Mouse (Mus musculus) heart, embryonic 16.5 days (tissue): ENCODE data around the gene Ighmbp2. TPM values are rescaled to one million over a fixed set of nuclear protein-coding genes. Genes with fewer than 3 reads are reported as not detected.
A peak's percentile ranks its signal among the peaks of the same experiment; 100 is the strongest.

Experiments
- ATAC-seq: fragments of 200-750 bp; cut with Nextera tagmentation; replicated peaks from 2 replicates; pipeline ENCODE4 v1.8.0; 2017; ENCODE audit warnings: moderate number of reproducible peaks; ENCODE audit not compliant: insufficient read depth, low FRiP score; ENCODE audit errors: extremely low read depth
- H3K27ac ChIP-seq: fragments of 300-500 bp; sonication (generic); 2 replicates; pipeline ENCODE4 v1.5.1; 2014; ENCODE audit warnings: mild to moderate bottlenecking, low read length, control low read depth, moderate library complexity
- H3K27me3 ChIP-seq: fragments of 300-500 bp; sonication (generic); 2 replicates; pipeline ENCODE4 v1.6.1; 2014; ENCODE audit warnings: low read length, mixed read lengths; ENCODE audit not compliant: control insufficient read depth, insufficient read depth
- H3K36me3 ChIP-seq: fragments of 300-500 bp; sonication (generic); 2 replicates; pipeline ENCODE4 v1.6.1; 2014; ENCODE audit not compliant: control insufficient read depth, insufficient read depth
- H3K4me1 ChIP-seq: fragments of 300-500 bp; sonication (generic); 2 replicates; pipeline ENCODE4 v1.6.1; 2014; ENCODE audit warnings: low read length, mixed read lengths; ENCODE audit not compliant: control insufficient read depth, insufficient read depth
- H3K4me2 ChIP-seq: fragments of 300-500 bp; sonication (generic); 2 replicates; pipeline ENCODE4 v1.6.1; 2014; ENCODE audit warnings: low read depth, mild to moderate bottlenecking, control low read depth, low read length
- H3K4me3 ChIP-seq: fragments of 300-500 bp; sonication (generic); 2 replicates; pipeline ENCODE4 v1.5.1; 2014; ENCODE audit warnings: mild to moderate bottlenecking, control low read depth, low read length
- H3K9ac ChIP-seq: fragments of 300-500 bp; sonication (generic); 2 replicates; pipeline ENCODE4 v1.6.1; 2014; ENCODE audit warnings: low read length, control low read depth
- H3K9me3 ChIP-seq: fragments of 300-500 bp; sonication (generic); replicated peaks from 2 replicates; pipeline ENCODE4 v1.6.1; 2016; ENCODE audit warnings: low read length; ENCODE audit not compliant: control insufficient read depth
- WGBS: fragments of 180-500 bp; shearing (Covaris S2); extraction: QIAGEN DNeasy Blood & Tissue Kit; methylation state at CpG from one replicate; pipeline ENCODE4 v1.1.7; 2014; 5-methylcytosine and 5-hydroxymethylcytosine counted together
- polyA plus RNA-seq: library from polyadenylated mRNA; unstranded; fragments of >200 nt; fragmentation: Nextera tagmentation; extraction: Ambion mirVana; gene quantifications from 2 replicates; pipeline ENCODE4 v1.2.1, GENCODE M21; 2015

Gene Ighmbp2
- 6.0 and 6.2 TPM in 2 replicates for polyA plus RNA-seq

GRCm38 (mm10) chr19:3282572-3283467 lies at the start of gene Ighmbp2, which contains the start of gene Mrpl21:
Gene Ighmbp2, minus strand, starts transcription at chr19:3283017.
Gene Mrpl21, plus strand, starts transcription at chr19:3282901.
- Histone ChIP-seq H3K4me2 (peak within 1 kb of the TSS; percentile 88), H3K9ac (peak within 1 kb of the TSS; percentile 91), H3K36me3 (peaks cover 21% of the 10 kb centered on the region; the same call in 1 of the 2 replicates), H3K27me3 (no peaks in the 10 kb centered on the region), H3K4me3 (peak within 1 kb of the TSS; percentile 91), H3K4me1 (peaks cover 15% of the 10 kb centered on the region), H3K27ac (peak within 1 kb of the TSS; percentile 75), H3K9me3 (no peaks in the 10 kb centered on the region)
- ATAC-seq = peak; percentile 90
- under 1% methylated on average over 49 of the region's 49 CpGs for WGBS

- Histone ChIP-seq H3K4me3 (no peak overlapping the region; the same call in 1 of the 2 replicates), H3K9me3 (no peaks in the 10 kb centered on the region), H3K27me3 (no peaks in the 10 kb centered on the region), H3K9ac (peak overlapping the region; percentile 73; the same call in 1 of the 2 replicates), H3K4me1 (peaks cover 20% of the 10 kb centered on the region), H3K27ac (peak overlapping the region; percentile 99), H3K36me3 (no peaks in the 10 kb centered on the region), H3K4me2 (peak overlapping the region; percentile 93)
- 74% methylated on average over 12 of the region's 12 CpGs for WGBS
- ATAC-seq = no peak
Observed at GRCm38 (mm10) chr19:3326479-3327047, 43.7 kb upstream of the Ighmbp2 start.

GRCm38 (mm10) chr19:3325771-3326478 lies 43.1 kb upstream of the Ighmbp2 start:
- H3K9me3 ChIP-seq = no peaks in the 10 kb centered on the region
- peak overlapping the region; percentile 99 for H3K27ac ChIP-seq
- H3K9ac ChIP-seq = peak overlapping the region; percentile 73
- no peaks in the 10 kb centered on the region for H3K36me3 ChIP-seq
- no peak for ATAC-seq
- 30% methylated on average over 15 of the region's 15 CpGs for WGBS
- peaks cover 24% of the 10 kb centered on the region for H3K4me1 ChIP-seq
- H3K4me2 ChIP-seq = peak overlapping the region; percentile 93
- no peaks in the 10 kb centered on the region for H3K27me3 ChIP-seq
- H3K4me3 ChIP-seq = peak overlapping the region; percentile 86

- WGBS = under 1% methylated on average over 59 of the region's 59 CpGs
Observed at GRCm38 (mm10) chr19:3324931-3325711, 42.3 kb upstream of the Ighmbp2 start.

GRCm38 (mm10) chr19:3324271-3324811 lies 41.5 kb upstream of the Ighmbp2 start:
- H3K4me1 ChIP-seq = peaks cover 24% of the 10 kb centered on the region
- no peaks in the 10 kb centered on the region for H3K27me3 ChIP-seq
- 0 out of 2 replicates have a peak, but pooled peaks cover 2% of the 10 kb centered on the region for H3K9me3 ChIP-seq
- H3K4me2 ChIP-seq = peak overlapping the region; percentile 93
- H3K9ac ChIP-seq = peak overlapping the region; percentile 87
- 2% methylated on average over 17 of the region's 17 CpGs for WGBS
- H3K27ac ChIP-seq = peak overlapping the region; percentile 99
- no peaks in the 10 kb centered on the region for H3K36me3 ChIP-seq
- peak overlapping the region; percentile 86 for H3K4me3 ChIP-seq
- ATAC-seq = no peak

More at GRCm38 (mm10) chr19:3324931-3325711, 42.3 kb upstream of the Ighmbp2 start:
- Histone ChIP-seq H3K4me1 (peaks cover 24% of the 10 kb centered on the region), H3K36me3 (no peaks in the 10 kb centered on the region), H3K9me3 (0 out of 2 replicates have a peak, but pooled peaks cover 2% of the 10 kb centered on the region), H3K27me3 (no peaks in the 10 kb centered on the region), H3K9ac (peak overlapping the region; percentile 87), H3K27ac (peak overlapping the region; percentile 99), H3K4me3 (peak overlapping the region; percentile 86), H3K4me2 (peak overlapping the region; percentile 93)
- ATAC-seq = peak; percentile 71

GRCm38 (mm10) chr19:3323753-3324270 lies 41.0 kb upstream of the Ighmbp2 start:
- peaks cover 24% of the 10 kb centered on the region for H3K4me1 ChIP-seq
- H3K27ac ChIP-seq = peak overlapping the region; percentile 99
- H3K9me3 ChIP-seq = 0 out of 2 replicates have a peak, but pooled peaks cover 2% of the 10 kb centered on the region
- peak overlapping the region; percentile 93 for H3K4me2 ChIP-seq
- H3K9ac ChIP-seq = peak overlapping the region; percentile 87
- H3K36me3 ChIP-seq = no peaks in the 10 kb centered on the region
- WGBS = under 1% methylated on average over 34 of the region's 34 CpGs
- no peaks in the 10 kb centered on the region for H3K27me3 ChIP-seq
- ATAC-seq = 0 out of 2 replicates have a peak, but pooled peaks have one; percentile 6
- peak overlapping the region; percentile 86 for H3K4me3 ChIP-seq

- Histone ChIP-seq H3K36me3 (no peaks in the 10 kb centered on the region), H3K27me3 (no peaks in the 10 kb centered on the region), H3K27ac (peak overlapping the region; percentile 99), H3K4me2 (peak overlapping the region; percentile 93), H3K9me3 (0 out of 2 replicates have a peak, but pooled peaks cover 2% of the 10 kb centered on the region), H3K4me1 (peaks cover 24% of the 10 kb centered on the region), H3K9ac (peak overlapping the region; percentile 87), H3K4me3 (peak overlapping the region; percentile 86)
- peak; percentile 83 for ATAC-seq
- WGBS = under 1% methylated on average over 47 of the region's 47 CpGs
Observed at GRCm38 (mm10) chr19:3323201-3323621, 40.4 kb upstream of the Ighmbp2 start.
